9 mouse cellular contexts compared by ENCODE assay signal in genomic region chr8:126662797-126663784, GRCm38 (mm10).
DNase-seq lines count a peak whose midpoint lies in the region; ATAC-seq and TF ChIP-seq lines count a peak whose summit lies in the region.
"Had no signal": no experiment of that assay in that cellular context is flagged by ENCODE, and none has a peak within 500 bp of the region (broad histone marks: within the 10 kb centered on the region; RNA-seq: fewer than 3 reads in every experiment).

No protein-coding gene starts in this region.

- DNase-seq in frontal cortex, adult 2 months (ENCODE audit: extremely low spot score in 1 of 2, low spot score in 1 of 2) = peak; percentile 18 to 75
- no peak for DNase-seq in frontal cortex, postnatal 25 days (ENCODE audit: low spot score in 2 of 2)
- peak; percentile 56 for DNase-seq in MEL (ENCODE audit: low read depth, low spot score)
- peak; percentile 78 for DNase-seq in kidney, adult 11 months
- peak; percentile 80 for DNase-seq in lung, postnatal 25 days (ENCODE audit: low spot score)
- peak; percentile 66 to 86 for DNase-seq in thymus, adult 18-20 months
- DNase-seq in layer of hippocampus, adult 11-12 months (ENCODE audit: low spot score) = no peak

- peak in 1 of 2 experiments; percentile 32; a peak in 1 of 4 replicates for TF ChIP-seq EP300 in MEL (IDR thresholded peaks at IDR 0.05; ENCODE audit: low read depth in 1 of 2, low read length in 2 of 2)

- no peak for TF ChIP-seq CTCF in MEL (IDR thresholded peaks at IDR 0.05 in 2 of 3, conservative IDR thresholded peaks at IDR 0.05 in 1 of 3; ENCODE audit: control insufficient read depth in 1 of 3, insufficient read depth in 1 of 3, low read depth in 2 of 3, low read length in 3 of 3, poor library complexity in 1 of 3, severe bottlenecking in 1 of 3)

- peak overlapping the region; percentile 20; the same call in 1 of the 2 replicates for H3K27ac ChIP-seq in MEL (ENCODE audit: control insufficient read depth, low read depth, low read length)

- peak; percentile 5; the same call in 1 of the 2 replicates for ATAC-seq in granulocyte monocyte progenitor cell, adult 5-6 weeks (replicated peaks; ENCODE audit: poor library complexity, severe bottlenecking)
- ATAC-seq: Patski had no signal

- peaks cover 0 to 30% of the 10 kb centered on the region in 2 experiments; a peak in 2 of 4 replicates for H3K36me3 ChIP-seq in MEL (ENCODE audit: control insufficient read depth in 1 of 2, insufficient read depth in 2 of 2, low read length in 2 of 2)

- 0 out of 2 replicates have a peak overlapping the region, but pooled peaks have one; percentile 4 for H3K9ac ChIP-seq in MEL (ENCODE audit: control insufficient read depth, low read depth, low read length, poor library complexity, severe bottlenecking)

- TF ChIP-seq RAD21 in MEL (IDR thresholded peaks at IDR 0.05; ENCODE audit: low read depth, low read length) = no peak

- H3K4me3 ChIP-seq in MEL (ENCODE audit: control insufficient read depth in 1 of 2, insufficient read depth in 1 of 2, low read depth in 2 of 2, low read length in 2 of 2) = no peak overlapping the region

- H3K9me3 ChIP-seq in MEL (replicated peaks; ENCODE audit: insufficient read depth, low read length) = no peaks in the 10 kb centered on the region

- H3K27me3 ChIP-seq in MEL (ENCODE audit: control insufficient read depth in 1 of 2, insufficient read depth in 2 of 2, low read length in 2 of 2) = no peaks in the 10 kb centered on the region
- H3K27me3 ChIP-seq: Patski had no signal

- H3K4me1 ChIP-seq in MEL (ENCODE audit: control insufficient read depth in 1 of 2, insufficient read depth in 2 of 2, low read length in 2 of 2) = peaks cover 12 to 42% of the 10 kb centered on the region in 2 experiments

- TF ChIP-seq POLR2A in MEL (IDR thresholded peaks at IDR 0.05; ENCODE audit: control insufficient read depth in 1 of 2, insufficient read depth in 1 of 2, low read depth in 1 of 2, low read length in 2 of 2, poor library complexity in 1 of 2) = no peak

- no peaks in the 10 kb centered on the region for H3K79me2 ChIP-seq in MEL (ENCODE audit: control insufficient read depth, insufficient read depth, low read length, poor library complexity)

TF ChIP-seq in MEL, 35 proteins besides CTCF, POLR2A, EP300 and RAD21:
- peak; percentile 30; the same call in 1 of the 2 replicates for TF ChIP-seq GATA1 (IDR thresholded peaks at IDR 0.05; ENCODE audit: low read depth, low read length)
- no peak for TF ChIP-seq MYC (IDR thresholded peaks at IDR 0.05; ENCODE audit: low read depth, low read length)
- TF ChIP-seq GABPA (IDR thresholded peaks at IDR 0.05; ENCODE audit: low read depth, low read length) = no peak
- TF ChIP-seq ZNF384 (IDR thresholded peaks at IDR 0.05; ENCODE audit: low read depth, low read length) = peak; percentile 62

Comparison
In these comparisons a context has a peak if more than half of its experiments do, and no peak if none do; other contexts are left out.
1. DNase-seq: peak in frontal cortex, adult 2 months (2 of 2), MEL (single experiment), kidney, adult 11 months (single experiment), lung, postnatal 25 days (single experiment) and thymus, adult 18-20 months (2 of 2); none in frontal cortex, postnatal 25 days (0 of 2) and layer of hippocampus, adult 11-12 months (single experiment).